Mouse (Mus musculus): Measurements from ENCODE around the gene Nlgn1. TPM values are rescaled to one million over a fixed set of nuclear protein-coding genes. Genes with fewer than 3 reads are reported as not detected.

Gene Nlgn1
- polyA plus RNA-seq, 1 experiment from 2014 or later = 0.48 TPM

GRCm38 (mm10) chr3:25443657-25444056 is 888.6 kb downstream of the Nlgn1 start:
- Histone ChIP-seq H3K4me2 (ENCODE audit: low read depth, severe bottlenecking) (no peak overlapping the region), H3K9me3 (ENCODE audit: control insufficient read depth, low read length) (no peaks in the 10 kb centered on the region), H3K9ac (ENCODE audit: low read length) (no peak overlapping the region), H3K27ac (replicated peaks; ENCODE audit: low read depth, low read length) (no peak overlapping the region), H3K4me3 (ENCODE audit: low read depth, low read length) (no peak overlapping the region), H3K36me3 (ENCODE audit: control insufficient read depth, insufficient read depth, low read length) (no peaks in the 10 kb centered on the region), H3K27me3 (ENCODE audit: control insufficient read depth, insufficient read depth, low read length) (no peaks in the 10 kb centered on the region), H3K4me1 (ENCODE audit: control insufficient read depth, insufficient read depth, low read length) (no peaks in the 10 kb centered on the region)
- ATAC-seq (ENCODE audit: insufficient number of reproducible peaks, low FRiP score, low TSS enrichment, low read depth) (no peak), DNase-seq (ENCODE audit: low spot score) (no peak)
- 37% methylated on average over 3 of the region's 3 CpGs for WGBS

- H3K27ac ChIP-seq (replicated peaks; ENCODE audit: low read depth, low read length) = no peak overlapping the region
- DNase-seq (ENCODE audit: low spot score) = no peak
- H3K9ac ChIP-seq (ENCODE audit: low read length) = no peak overlapping the region
- no peak overlapping the region for H3K4me2 ChIP-seq (ENCODE audit: low read depth, severe bottlenecking)
- no peak for ATAC-seq (ENCODE audit: insufficient number of reproducible peaks, low FRiP score, low TSS enrichment, low read depth)
- no peaks in the 10 kb centered on the region for H3K9me3 ChIP-seq (ENCODE audit: control insufficient read depth, low read length)
- H3K27me3 ChIP-seq (ENCODE audit: control insufficient read depth, insufficient read depth, low read length) = no peaks in the 10 kb centered on the region
- no peak overlapping the region for H3K4me3 ChIP-seq (ENCODE audit: low read depth, low read length)
- 90% methylated on average over 1 of the region's 1 CpGs for WGBS
- H3K36me3 ChIP-seq (ENCODE audit: control insufficient read depth, insufficient read depth, low read length) = no peaks in the 10 kb centered on the region
- no peaks in the 10 kb centered on the region for H3K4me1 ChIP-seq (ENCODE audit: control insufficient read depth, insufficient read depth, low read length)
Observed at GRCm38 (mm10) chr3:25442617-25443016, 889.6 kb downstream of the Nlgn1 start.

- DNase-seq (ENCODE audit: low spot score) (no peak), ATAC-seq (ENCODE audit: insufficient number of reproducible peaks, low FRiP score, low TSS enrichment, low read depth) (no peak)
- Histone ChIP-seq H3K4me1 (ENCODE audit: control insufficient read depth, insufficient read depth, low read length) (no peaks in the 10 kb centered on the region), H3K4me2 (ENCODE audit: low read depth, severe bottlenecking) (no peak overlapping the region), H3K9ac (ENCODE audit: low read length) (no peak overlapping the region), H3K27ac (replicated peaks; ENCODE audit: low read depth, low read length) (no peak overlapping the region), H3K9me3 (ENCODE audit: control insufficient read depth, low read length) (no peaks in the 10 kb centered on the region), H3K4me3 (ENCODE audit: low read depth, low read length) (no peak overlapping the region), H3K36me3 (ENCODE audit: control insufficient read depth, insufficient read depth, low read length) (no peaks in the 10 kb centered on the region), H3K27me3 (ENCODE audit: control insufficient read depth, insufficient read depth, low read length) (no peaks in the 10 kb centered on the region)
Observed at GRCm38 (mm10) chr3:25426931-25427330, 905.3 kb downstream of the Nlgn1 start.

GRCm38 (mm10) chr3:25412003-25412402 is 920.3 kb downstream of the Nlgn1 start:
- Histone ChIP-seq H3K36me3 (ENCODE audit: control insufficient read depth, insufficient read depth, low read length) (no peaks in the 10 kb centered on the region), H3K4me3 (ENCODE audit: low read depth, low read length) (no peak overlapping the region), H3K27ac (replicated peaks; ENCODE audit: low read depth, low read length) (no peak overlapping the region), H3K9me3 (ENCODE audit: control insufficient read depth, low read length) (no peaks in the 10 kb centered on the region), H3K4me2 (ENCODE audit: low read depth, severe bottlenecking) (no peak overlapping the region), H3K27me3 (ENCODE audit: control insufficient read depth, insufficient read depth, low read length) (no peaks in the 10 kb centered on the region), H3K9ac (ENCODE audit: low read length) (no peak overlapping the region), H3K4me1 (ENCODE audit: control insufficient read depth, insufficient read depth, low read length) (no peaks in the 10 kb centered on the region)
- no peak for ATAC-seq (ENCODE audit: insufficient number of reproducible peaks, low FRiP score, low TSS enrichment, low read depth)
- 88% methylated on average over 4 of the region's 4 CpGs for WGBS
- DNase-seq (ENCODE audit: low spot score) = no peak

All from limb, embryonic 11.5 days (tissue).